Mouse (Mus musculus) heart, embryonic 12.5 days (tissue): ENCODE measurements around the gene Dctn2. TPM values are rescaled to one million over a fixed set of nuclear protein-coding genes. Genes with fewer than 3 reads are reported as not detected.

Source experiments
- ATAC-seq: fragments of 200-750 bp; cut with Nextera tagmentation; 2 replicates; pipeline ENCODE4 v1.8.0; 2017; ENCODE audit warnings: moderate TSS enrichment, moderate library complexity; ENCODE audit not compliant: insufficient number of reproducible peaks, low FRiP score
- H3K27ac ChIP-seq: fragments of 300-500 bp; sonication (generic); 2 replicates; pipeline ENCODE4 v1.5.1; 2016; ENCODE audit warnings: mild to moderate bottlenecking, moderate library complexity; ENCODE audit not compliant: poor library complexity, severe bottlenecking
- H3K27me3 ChIP-seq: fragments of 300-500 bp; sonication (generic); replicated peaks from 2 replicates; pipeline ENCODE4 v1.6.1; 2016; ENCODE audit warnings: mild to moderate bottlenecking, moderate library complexity
- H3K36me3 ChIP-seq: fragments of 300-500 bp; sonication (generic); 2 replicates; pipeline ENCODE4 v1.6.1; 2016; ENCODE audit warnings: mild to moderate bottlenecking, moderate library complexity
- H3K4me1 ChIP-seq: fragments of 300-500 bp; sonication (generic); replicated peaks from 2 replicates; pipeline ENCODE4 v1.6.1; 2016; ENCODE audit warnings: mild to moderate bottlenecking
- H3K4me2 ChIP-seq: fragments of 300-500 bp; sonication (generic); 2 replicates; pipeline ENCODE4 v1.6.1; 2016; ENCODE audit warnings: mild to moderate bottlenecking, moderate library complexity
- H3K4me3 ChIP-seq: fragments of 300-500 bp; sonication (generic); 2 replicates; pipeline ENCODE4 v1.5.1; 2016; ENCODE audit warnings: mild to moderate bottlenecking
- H3K9ac ChIP-seq: fragments of 300-500 bp; sonication (generic); 2 replicates; pipeline ENCODE4 v1.6.1; 2016; ENCODE audit warnings: mild to moderate bottlenecking, moderate library complexity
- H3K9me3 ChIP-seq: fragments of 300-500 bp; sonication (generic); replicated peaks from 2 replicates; pipeline ENCODE4 v1.6.1; 2016; ENCODE audit warnings: mild to moderate bottlenecking, moderate library complexity
- WGBS: fragments of 180-500 bp; shearing (Covaris S2); methylation state at CpG from one replicate; pipeline ENCODE4 v1.1.7; 2016; 5-methylcytosine and 5-hydroxymethylcytosine counted together
- polyA plus RNA-seq: library from polyadenylated mRNA; unstranded; fragments of >200 nt; fragmentation: Nextera tagmentation; extraction: Ambion mirVana; gene quantifications from 2 replicates; pipeline ENCODE4 v1.2.1, GENCODE M21; 2016

Gene Dctn2
- polyA plus RNA-seq, 1 experiment from 2014 or later, result 136 TPM

DNA sequence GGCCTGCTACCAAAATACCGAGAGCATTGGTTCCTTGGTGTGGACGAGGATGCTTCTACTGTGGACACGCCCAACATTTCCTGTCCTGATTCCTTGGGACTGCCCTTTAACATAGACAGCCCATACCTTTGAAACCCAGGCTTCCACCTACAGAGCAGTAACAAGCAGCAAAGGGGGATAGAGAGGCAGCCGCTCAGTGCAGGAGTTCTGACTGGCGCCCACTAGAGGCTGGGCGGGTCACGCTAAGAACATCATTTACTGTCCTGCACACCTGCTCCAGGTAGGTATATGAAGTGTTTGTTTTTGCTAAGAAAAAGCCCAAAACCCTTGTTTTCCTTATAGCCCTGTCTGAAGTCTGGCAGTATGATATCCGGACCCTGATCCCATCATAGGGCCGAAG, 33.0 kb upstream of the Dctn2 start:
- Histone ChIP-seq H3K27me3 (peaks cover 51% of the 10 kb centered on the region), H3K9me3 (no peaks in the 10 kb centered on the region), H3K9ac (no peak overlapping the region), H3K4me1 (no peaks in the 10 kb centered on the region), H3K4me3 (no peak overlapping the region), H3K27ac (no peak overlapping the region), H3K4me2 (no peak overlapping the region), H3K36me3 (no peaks in the 10 kb centered on the region)
- WGBS, result 70% methylated on average over 9 of the region's 9 CpGs
- ATAC-seq, result no peak

GRCm38 (mm10) chr10:127236541-127236940, 29.6 kb upstream of the Dctn2 start:
- H3K4me2 ChIP-seq, result no peak overlapping the region
- no peak overlapping the region for H3K4me3 ChIP-seq
- H3K9me3 ChIP-seq, result no peaks in the 10 kb centered on the region
- no peak overlapping the region for H3K27ac ChIP-seq
- H3K36me3 ChIP-seq, result no peaks in the 10 kb centered on the region
- WGBS, result 45% methylated on average over 9 of the region's 9 CpGs
- H3K4me1 ChIP-seq, result 0 out of 2 replicates have a peak, but pooled peaks cover 4% of the 10 kb centered on the region
- H3K9ac ChIP-seq, result no peak overlapping the region
- ATAC-seq, result no peak
- peaks cover 51% of the 10 kb centered on the region for H3K27me3 ChIP-seq

- peaks cover 50% of the 10 kb centered on the region for H3K27me3 ChIP-seq
- 59% methylated on average over 18 of the region's 18 CpGs for WGBS
- ATAC-seq, result no peak
- no peaks in the 10 kb centered on the region for H3K36me3 ChIP-seq
- no peaks in the 10 kb centered on the region for H3K9me3 ChIP-seq
- 0 out of 2 replicates have a peak, but pooled peaks cover 4% of the 10 kb centered on the region for H3K4me1 ChIP-seq
- no peak overlapping the region for H3K4me3 ChIP-seq
- H3K4me2 ChIP-seq, result no peak overlapping the region
- H3K27ac ChIP-seq, result no peak overlapping the region
- H3K9ac ChIP-seq, result no peak overlapping the region
These were observed 27.8 kb upstream of the Dctn2 start for GRCm38 (mm10) chr10:127238241-127238824.

DNA sequence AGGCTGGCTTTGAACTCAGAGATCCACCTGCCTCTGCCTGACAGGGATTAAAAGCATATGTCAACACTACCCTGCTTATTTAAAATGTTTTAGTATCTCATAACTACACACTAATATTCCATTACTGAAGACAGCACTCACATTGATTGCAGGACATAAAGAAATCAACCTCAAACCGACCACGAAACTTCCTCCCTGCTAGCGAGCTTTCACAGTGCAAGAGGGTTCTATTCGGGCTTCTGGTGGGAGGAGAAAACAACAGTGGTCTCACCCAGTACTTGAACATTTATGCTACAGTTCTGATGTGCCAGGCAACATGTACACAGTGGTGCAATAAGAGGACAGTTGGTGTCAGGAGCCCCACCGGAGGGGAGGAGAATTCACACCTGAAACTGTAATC, 15.4 kb upstream of the Dctn2 start:
- no peaks in the 10 kb centered on the region for H3K36me3 ChIP-seq
- no peak overlapping the region for H3K9ac ChIP-seq
- no peak overlapping the region for H3K4me2 ChIP-seq
- H3K27ac ChIP-seq, result no peak overlapping the region
- H3K27me3 ChIP-seq, result 0 out of 2 replicates have a peak, but pooled peaks cover 3% of the 10 kb centered on the region
- ATAC-seq, result no peak
- H3K4me1 ChIP-seq, result no peaks in the 10 kb centered on the region
- 80% methylated on average over 5 of the region's 5 CpGs for WGBS
- no peak overlapping the region for H3K4me3 ChIP-seq
- no peaks in the 10 kb centered on the region for H3K9me3 ChIP-seq

GRCm38 (mm10) chr10:127255625-127256345, 10.4 kb upstream of the Dctn2 start:
- peaks cover 15% of the 10 kb centered on the region for H3K27me3 ChIP-seq
- H3K9me3 ChIP-seq, result no peaks in the 10 kb centered on the region
- H3K9ac ChIP-seq, result no peak overlapping the region
- H3K4me1 ChIP-seq, result no peaks in the 10 kb centered on the region
- H3K4me2 ChIP-seq, result peak overlapping the region; percentile 28; the same call in 1 of the 2 replicates
- no peaks in the 10 kb centered on the region for H3K36me3 ChIP-seq
- H3K4me3 ChIP-seq, result no peak overlapping the region
- WGBS, result 16% methylated on average over 14 of the region's 14 CpGs
- H3K27ac ChIP-seq, result no peak overlapping the region
- ATAC-seq, result peak; percentile 79

DNA sequence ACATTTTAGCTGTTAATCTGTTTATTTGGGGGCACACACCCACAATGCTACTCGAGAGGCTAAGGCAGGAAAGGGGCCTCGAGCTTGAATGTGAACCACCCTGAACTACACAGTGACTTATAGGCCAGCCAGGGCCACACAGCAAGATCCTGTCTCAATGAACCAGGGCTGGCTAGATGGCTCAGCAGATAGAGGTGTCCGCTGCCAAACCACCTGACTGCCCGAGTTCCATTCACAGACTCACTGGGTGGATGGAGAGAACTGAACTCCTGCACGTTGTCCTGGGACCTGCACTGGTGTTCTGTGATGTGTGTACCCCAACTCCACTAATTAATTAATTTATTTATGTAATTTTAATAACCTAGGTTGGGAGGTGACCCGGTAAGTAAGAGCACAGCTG, 8.4 kb upstream of the Dctn2 start:
- Histone ChIP-seq H3K36me3 (no peaks in the 10 kb centered on the region), H3K27me3 (peaks cover 35% of the 10 kb centered on the region), H3K4me1 (peaks cover 2% of the 10 kb centered on the region), H3K9me3 (no peaks in the 10 kb centered on the region), H3K4me3 (no peak overlapping the region), H3K27ac (no peak overlapping the region), H3K4me2 (no peak overlapping the region), H3K9ac (no peak overlapping the region)
- ATAC-seq, result no peak
- WGBS, result 70% methylated on average over 6 of the region's 6 CpGs

GRCm38 (mm10) chr10:127258489-127258888, 7.7 kb upstream of the Dctn2 start:
- no peak overlapping the region for H3K27ac ChIP-seq
- H3K9ac ChIP-seq, result no peak overlapping the region
- H3K4me3 ChIP-seq, result no peak overlapping the region
- H3K27me3 ChIP-seq, result peaks cover 42% of the 10 kb centered on the region
- no peaks in the 10 kb centered on the region for H3K9me3 ChIP-seq
- no peaks in the 10 kb centered on the region for H3K36me3 ChIP-seq
- peaks cover 8% of the 10 kb centered on the region for H3K4me1 ChIP-seq
- no peak for ATAC-seq
- WGBS, result 73% methylated on average over 8 of the region's 8 CpGs
- no peak overlapping the region for H3K4me2 ChIP-seq

DNA sequence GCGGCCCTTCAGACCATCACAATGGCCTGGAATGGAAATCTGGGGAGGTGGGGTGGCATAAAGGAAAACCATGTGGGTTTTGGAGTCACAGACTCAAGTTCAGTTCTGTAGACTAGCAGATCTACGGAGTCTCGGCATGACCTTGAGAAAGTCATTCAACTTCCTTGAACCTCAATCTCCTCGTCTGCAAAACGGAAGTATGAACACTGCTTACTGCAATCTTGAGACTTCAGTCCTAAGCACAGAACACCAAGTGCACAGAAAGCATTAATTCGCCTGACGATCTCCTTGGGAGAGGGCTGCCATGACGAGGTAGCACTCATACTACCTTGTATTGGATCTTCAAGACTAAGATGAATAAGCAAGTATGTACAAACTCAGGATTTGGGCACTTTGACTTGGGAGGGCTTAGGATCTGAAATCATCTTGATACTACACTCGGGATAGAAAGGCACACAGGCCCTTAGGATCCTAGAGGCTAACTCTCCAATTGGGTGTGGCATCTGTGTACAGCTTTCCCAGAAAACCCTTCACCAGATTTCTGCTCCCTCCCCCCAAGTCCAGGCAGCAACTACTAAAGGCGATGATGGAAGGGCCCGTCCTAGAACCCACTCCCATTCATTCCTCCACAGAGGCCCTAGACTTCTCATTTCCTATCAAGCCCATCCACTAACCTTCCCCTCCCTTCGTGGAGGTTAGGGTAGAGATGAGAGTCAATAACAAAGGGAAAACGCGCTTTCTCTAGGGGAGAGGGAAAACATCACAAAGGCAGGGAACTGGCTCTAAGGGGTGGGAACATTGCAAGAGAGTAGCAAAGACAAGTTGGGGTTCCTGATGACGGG, 4.2 kb upstream of the Dctn2 start:
- no peak for ATAC-seq
- 59% methylated on average over 15 of the region's 15 CpGs for WGBS
- no peaks in the 10 kb centered on the region for H3K9me3 ChIP-seq
- H3K4me3 ChIP-seq, result peak overlapping the region; percentile 50; the same call in 1 of the 2 replicates
- H3K4me1 ChIP-seq, result peaks cover 10% of the 10 kb centered on the region
- H3K9ac ChIP-seq, result 0 out of 2 replicates have a peak overlapping the region, but pooled peaks have one; percentile 62
- H3K27me3 ChIP-seq, result peaks cover 57% of the 10 kb centered on the region
- no peaks in the 10 kb centered on the region for H3K36me3 ChIP-seq
- peak overlapping the region; percentile 81; the same call in 1 of the 2 replicates for H3K4me2 ChIP-seq
- H3K27ac ChIP-seq, result no peak overlapping the region

- Histone ChIP-seq H3K4me1 (peaks cover 16% of the 10 kb centered on the region), H3K27me3 (peaks cover 57% of the 10 kb centered on the region), H3K4me3 (peak within 1 kb of the TSS; percentile 50), H3K27ac (no peak within 1 kb of the TSS), H3K36me3 (no peaks in the 10 kb centered on the region), H3K9me3 (no peaks in the 10 kb centered on the region), H3K4me2 (peak within 1 kb of the TSS; percentile 81), H3K9ac (peak within 1 kb of the TSS; percentile 62)
- WGBS, result 1% methylated on average over 53 of the region's 53 CpGs
- ATAC-seq, result no peak
These were observed 3.4 kb upstream of the Dctn2 start, which contains the start of gene Kif5a for GRCm38 (mm10) chr10:127262548-127263398. Kif5a (minus strand) TSS chr10:127263348.

- no peak overlapping the region for H3K9ac ChIP-seq
- peaks cover 55% of the 10 kb centered on the region for H3K27me3 ChIP-seq
- ATAC-seq, result no peak
- WGBS, result 63% methylated on average over 3 of the region's 3 CpGs
- peaks cover 24% of the 10 kb centered on the region for H3K4me1 ChIP-seq
- H3K36me3 ChIP-seq, result peaks cover 7% of the 10 kb centered on the region
- H3K4me3 ChIP-seq, result no peak overlapping the region
- no peaks in the 10 kb centered on the region for H3K9me3 ChIP-seq
- H3K27ac ChIP-seq, result no peak overlapping the region
- H3K4me2 ChIP-seq, result no peak overlapping the region
These were observed 2.5 kb upstream of the Dctn2 start for GRCm38 (mm10) chr10:127263631-127264030.
